Mouse (Mus musculus) cerebellum, adult 9-11 months (tissue): ENCODE measurements around the gene 2010111I01Rik.
A peak's percentile ranks its signal among the peaks of the same experiment; 100 is the strongest.

Experiments
- DNase-seq: peaks from one replicate; pipeline ENCODE4 v3.0.0; 2022

2010111I01Rik gene

GRCm38 (mm10) chr13:63032304-63032830 lies 67.7 kb downstream of the 2010111I01Rik start:
- no peak for DNase-seq

- DNase-seq, result no peak
Measured at GRCm38 (mm10) chr13:63032958-63033357, 68.3 kb downstream of the 2010111I01Rik start.

- DNase-seq, result no peak
Measured at GRCm38 (mm10) chr13:63033364-63033763, 68.7 kb downstream of the 2010111I01Rik start.

- DNase-seq, result no peak
Measured at GRCm38 (mm10) chr13:63034666-63035065, 70.0 kb downstream of the 2010111I01Rik start.

- DNase-seq, result no peak
Measured at GRCm38 (mm10) chr13:63037906-63038305, 73.2 kb downstream of the 2010111I01Rik start.

GRCm38 (mm10) chr13:63038415-63038814 lies 73.7 kb downstream of the 2010111I01Rik start:
- DNase-seq, result no peak

GRCm38 (mm10) chr13:63038871-63039270 lies 74.2 kb downstream of the 2010111I01Rik start:
- no peak for DNase-seq

GRCm38 (mm10) chr13:63039326-63039725 lies 74.6 kb downstream of the 2010111I01Rik start:
- no peak for DNase-seq

- no peak for DNase-seq
Measured at GRCm38 (mm10) chr13:63039848-63040247, 75.2 kb downstream of the 2010111I01Rik start.

- no peak for DNase-seq
Measured at GRCm38 (mm10) chr13:63045504-63046205, 81.0 kb downstream of the 2010111I01Rik start.

- DNase-seq, result peak; percentile 72
Measured at GRCm38 (mm10) chr13:63046206-63047020, 81.7 kb downstream of the 2010111I01Rik start.

- no peak for DNase-seq
Measured at GRCm38 (mm10) chr13:63063706-63064105, 99.0 kb downstream of the 2010111I01Rik start.

- DNase-seq, result no peak
Measured at GRCm38 (mm10) chr13:63066607-63067006, 101.9 kb downstream of the 2010111I01Rik start.

GRCm38 (mm10) chr13:63068371-63069136 lies 103.9 kb downstream of the 2010111I01Rik start:
- no peak for DNase-seq

- DNase-seq, result no peak
Measured at GRCm38 (mm10) chr13:63071874-63072273, 107.2 kb downstream of the 2010111I01Rik start.

- DNase-seq, result no peak
Measured at GRCm38 (mm10) chr13:63072376-63072775, 107.7 kb downstream of the 2010111I01Rik start.

GRCm38 (mm10) chr13:63073911-63074675 lies 109.4 kb downstream of the 2010111I01Rik start:
- no peak for DNase-seq

GRCm38 (mm10) chr13:63074676-63074991 lies 109.9 kb downstream of the 2010111I01Rik start:
- no peak for DNase-seq

GRCm38 (mm10) chr13:63075331-63075855 lies 110.7 kb downstream of the 2010111I01Rik start:
- DNase-seq, result no peak

GRCm38 (mm10) chr13:63080191-63080590 lies 115.5 kb downstream of the 2010111I01Rik start:
- DNase-seq, result no peak

GRCm38 (mm10) chr13:63080823-63081222 lies 116.1 kb downstream of the 2010111I01Rik start:
- no peak for DNase-seq

GRCm38 (mm10) chr13:63082555-63083136 lies 118.0 kb downstream of the 2010111I01Rik start:
- DNase-seq, result no peak
